Mouse (Mus musculus) intestine, postnatal 0 days (tissue): ENCODE data around the gene Ism1. TPM values are rescaled to one million over a fixed set of nuclear protein-coding genes. Genes with fewer than 3 reads are reported as not detected.

ENCODE experiments used
- ATAC-seq: fragments of 200-750 bp; cut with Nextera tagmentation; 2 replicates; pipeline ENCODE4 v1.8.0; 2017; ENCODE audit warnings: mild to moderate bottlenecking, moderate TSS enrichment, moderate library complexity
- H3K27ac ChIP-seq: fragments of 300-500 bp; sonication (generic); 2 replicates; pipeline ENCODE4 v1.5.1; 2014; ENCODE audit warnings: mild to moderate bottlenecking, low read depth, low read length, moderate library complexity
- H3K27me3 ChIP-seq: fragments of 300-500 bp; sonication (generic); replicated peaks from 2 replicates; pipeline ENCODE4 v1.6.1; 2014; ENCODE audit warnings: low read length, mixed read lengths; ENCODE audit not compliant: control insufficient read depth, insufficient read depth
- H3K36me3 ChIP-seq: fragments of 300-500 bp; sonication (generic); 2 replicates; pipeline ENCODE4 v1.6.1; 2014; ENCODE audit warnings: mild to moderate bottlenecking, moderate library complexity; ENCODE audit not compliant: control insufficient read depth, insufficient read depth
- H3K4me1 ChIP-seq: fragments of 300-500 bp; sonication (generic); replicated peaks from 2 replicates; pipeline ENCODE4 v1.6.1; 2014; ENCODE audit warnings: antibody characterized with exemption, low read length, mixed read lengths; ENCODE audit not compliant: control insufficient read depth, insufficient read depth
- H3K4me2 ChIP-seq: fragments of 300-500 bp; sonication (generic); replicated peaks from 2 replicates; pipeline ENCODE4 v1.6.1; 2014; ENCODE audit warnings: low read depth, mild to moderate bottlenecking, moderate library complexity
- H3K4me3 ChIP-seq: fragments of 300-500 bp; sonication (generic); 2 replicates; pipeline ENCODE4 v1.5.1; 2014; ENCODE audit warnings: low read depth, low read length
- H3K9ac ChIP-seq: fragments of 300-500 bp; sonication (generic); 2 replicates; pipeline ENCODE4 v1.6.1; 2014; ENCODE audit warnings: mild to moderate bottlenecking, low read depth, low read length
- H3K9me3 ChIP-seq: fragments of 300-500 bp; sonication (generic); 2 replicates; pipeline ENCODE4 v1.6.1; 2016; ENCODE audit warnings: mixed run types; ENCODE audit not compliant: control insufficient read depth
- CTCF ChIP-seq: sonication (generic); IDR thresholded peaks from 2 replicates; pipeline ENCODE4 v1.5.1; 2016; ENCODE audit warnings: low read depth, mild to moderate bottlenecking, control low read depth, antibody characterized with exemption, moderate library complexity
- WGBS: fragments of 180-500 bp; shearing (Covaris S2); extraction: QIAGEN DNeasy Blood & Tissue Kit; methylation state at CpG from one replicate; pipeline ENCODE4 v1.1.7; 2014; 5-methylcytosine and 5-hydroxymethylcytosine counted together
- polyA plus RNA-seq: library from polyadenylated mRNA; unstranded; fragments of >200 nt; fragmentation: Nextera tagmentation; extraction: Ambion mirVana; gene quantifications from 2 replicates; pipeline ENCODE4 v1.2.1, GENCODE M21; 2015

The Ism1 gene
- polyA plus RNA-seq, 1 experiment from 2014 or later: 0.44 TPM

GRCm38 (mm10) chr2:139708194-139708899, 30.4 kb downstream of the Ism1 start:
- no peak overlapping the region for H3K4me2 ChIP-seq
- H3K36me3 ChIP-seq: no peaks in the 10 kb centered on the region
- WGBS: 75% methylated on average over 6 of the region's 6 CpGs
- no peaks in the 10 kb centered on the region for H3K27me3 ChIP-seq
- no peaks in the 10 kb centered on the region for H3K4me1 ChIP-seq
- no peak overlapping the region for H3K4me3 ChIP-seq
- no peak for ATAC-seq
- H3K27ac ChIP-seq: no peak overlapping the region
- no peaks in the 10 kb centered on the region for H3K9me3 ChIP-seq
- no peak for TF ChIP-seq CTCF
- no peak overlapping the region for H3K9ac ChIP-seq

- Histone ChIP-seq H3K9me3 (no peaks in the 10 kb centered on the region), H3K27me3 (no peaks in the 10 kb centered on the region), H3K36me3 (no peaks in the 10 kb centered on the region), H3K9ac (no peak overlapping the region), H3K4me3 (no peak overlapping the region), H3K4me2 (no peak overlapping the region), H3K4me1 (no peaks in the 10 kb centered on the region), H3K27ac (no peak overlapping the region)
- no peak for ATAC-seq
- 41% methylated on average over 3 of the region's 3 CpGs for WGBS
- no peak for TF ChIP-seq CTCF
These were observed 33.7 kb downstream of the Ism1 start for GRCm38 (mm10) chr2:139711640-139712039.

- H3K27ac ChIP-seq: no peak overlapping the region
- H3K9ac ChIP-seq: no peak overlapping the region
- ATAC-seq: no peak
- H3K4me2 ChIP-seq: no peak overlapping the region
- TF ChIP-seq CTCF: no peak
- WGBS: 88% methylated on average over 10 of the region's 10 CpGs
- no peaks in the 10 kb centered on the region for H3K27me3 ChIP-seq
- H3K36me3 ChIP-seq: no peaks in the 10 kb centered on the region
- H3K9me3 ChIP-seq: no peaks in the 10 kb centered on the region
- no peaks in the 10 kb centered on the region for H3K4me1 ChIP-seq
- no peak overlapping the region for H3K4me3 ChIP-seq
These were observed 34.1 kb downstream of the Ism1 start for GRCm38 (mm10) chr2:139712046-139712445.

DNA sequence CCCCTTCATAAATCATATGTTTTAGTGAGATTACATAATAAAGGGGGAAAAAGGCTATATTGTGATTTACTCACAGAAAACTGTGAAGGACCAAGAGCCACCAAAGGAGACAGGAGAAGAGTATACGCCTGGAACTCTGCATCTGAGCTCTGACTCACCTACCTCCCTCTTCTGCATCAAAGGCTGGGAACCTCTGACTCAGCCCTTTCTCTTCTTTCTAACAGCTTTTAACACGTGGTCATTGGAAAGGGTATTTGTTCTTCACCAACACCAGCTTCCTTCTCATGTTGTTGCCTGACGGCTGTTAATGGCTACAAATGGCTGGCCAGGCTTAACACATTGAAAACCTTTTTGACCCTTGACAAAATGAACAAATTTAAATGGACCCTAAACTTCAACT, 36.2 kb downstream of the Ism1 start:
- no peaks in the 10 kb centered on the region for H3K27me3 ChIP-seq
- no peak overlapping the region for H3K4me3 ChIP-seq
- no peaks in the 10 kb centered on the region for H3K9me3 ChIP-seq
- H3K4me1 ChIP-seq: no peaks in the 10 kb centered on the region
- 55% methylated on average over 3 of the region's 3 CpGs for WGBS
- H3K9ac ChIP-seq: no peak overlapping the region
- no peak for ATAC-seq
- no peak for TF ChIP-seq CTCF
- no peak overlapping the region for H3K4me2 ChIP-seq
- no peaks in the 10 kb centered on the region for H3K36me3 ChIP-seq
- no peak overlapping the region for H3K27ac ChIP-seq

DNA sequence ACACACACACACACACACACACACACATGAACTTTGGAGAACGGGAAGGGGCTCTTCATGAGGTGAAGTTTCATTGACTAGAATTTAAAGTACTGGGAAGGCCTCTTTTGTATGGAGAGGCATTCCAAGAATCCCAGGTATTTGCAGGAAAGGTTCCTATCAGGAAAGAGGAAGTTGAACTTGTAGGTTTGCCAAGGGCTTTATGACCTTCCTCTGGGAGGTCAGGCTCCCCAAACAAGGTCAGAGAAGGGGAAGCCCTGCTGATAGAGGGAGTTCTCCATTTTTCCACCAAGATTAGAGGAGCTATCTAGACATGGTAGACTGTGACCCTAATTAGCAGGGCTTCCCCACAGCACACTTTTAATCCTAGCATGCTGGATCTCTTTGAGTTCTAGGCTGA, 39.8 kb downstream of the Ism1 start:
- H3K4me1 ChIP-seq: no peaks in the 10 kb centered on the region
- no peak for ATAC-seq
- no peaks in the 10 kb centered on the region for H3K36me3 ChIP-seq
- no peak overlapping the region for H3K4me3 ChIP-seq
- TF ChIP-seq CTCF: no peak
- H3K27me3 ChIP-seq: no peaks in the 10 kb centered on the region
- H3K4me2 ChIP-seq: no peak overlapping the region
- WGBS: 65% methylated on average over 1 of the region's 1 CpGs
- H3K9me3 ChIP-seq: no peaks in the 10 kb centered on the region
- no peak overlapping the region for H3K9ac ChIP-seq
- H3K27ac ChIP-seq: no peak overlapping the region

DNA sequence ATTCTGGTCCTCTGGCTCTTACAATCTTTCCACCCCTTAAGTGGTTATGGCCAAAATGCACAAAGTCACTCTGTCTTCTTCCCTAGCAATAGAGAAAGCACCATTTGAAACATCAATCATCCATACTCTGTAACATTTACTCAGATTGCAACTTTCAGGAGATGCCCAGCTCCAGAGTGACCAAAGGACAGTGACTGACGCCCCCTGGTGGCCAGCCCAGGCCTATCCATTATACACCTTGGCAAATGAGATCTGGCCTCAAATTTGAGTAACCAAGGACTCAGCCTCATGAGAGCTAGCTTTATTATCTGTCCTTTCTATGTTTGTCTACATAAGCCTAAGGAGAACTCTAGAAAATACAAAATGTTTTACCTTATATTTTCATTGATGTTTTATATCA, 44.7 kb downstream of the Ism1 start:
- 3% methylated on average over 1 of the region's 1 CpGs for WGBS
- Histone ChIP-seq H3K4me2 (no peak overlapping the region), H3K4me1 (no peaks in the 10 kb centered on the region), H3K9ac (no peak overlapping the region), H3K9me3 (no peaks in the 10 kb centered on the region), H3K27me3 (no peaks in the 10 kb centered on the region), H3K36me3 (no peaks in the 10 kb centered on the region), H3K4me3 (no peak overlapping the region), H3K27ac (no peak overlapping the region)
- ATAC-seq: no peak
- TF ChIP-seq CTCF: peak; percentile 73

DNA sequence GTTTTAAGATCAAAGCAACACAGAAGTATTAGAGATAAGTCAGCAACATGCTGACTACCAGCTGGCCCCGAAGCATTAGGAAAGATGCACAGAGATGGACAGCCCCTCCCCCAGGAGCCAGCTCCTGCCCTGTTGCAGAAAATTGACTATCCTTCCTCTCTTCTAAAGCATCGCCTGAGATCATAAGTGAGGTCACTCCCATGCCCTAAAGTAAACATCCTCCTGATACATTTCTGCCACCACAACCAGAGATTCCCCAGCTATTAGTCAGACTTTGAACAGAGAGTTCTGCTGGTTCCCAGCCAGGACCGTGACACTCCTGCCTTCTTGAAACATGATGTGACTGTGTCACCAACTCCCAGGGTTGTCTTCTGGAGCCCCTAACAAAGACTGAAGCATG, 45.3 kb downstream of the Ism1 start:
- Histone ChIP-seq H3K4me1 (no peaks in the 10 kb centered on the region), H3K27me3 (no peaks in the 10 kb centered on the region), H3K9ac (no peak overlapping the region), H3K36me3 (no peaks in the 10 kb centered on the region), H3K4me2 (no peak overlapping the region), H3K9me3 (no peaks in the 10 kb centered on the region), H3K27ac (no peak overlapping the region), H3K4me3 (no peak overlapping the region)
- no peak for TF ChIP-seq CTCF
- 13% methylated on average over 3 of the region's 3 CpGs for WGBS
- ATAC-seq: no peak
